7 mouse cellular contexts compared by ENCODE assay signal in genomic region chr7:80115224-80115590, GRCm38 (mm10). TPM values are rescaled to one million over a fixed set of nuclear protein-coding genes. Genes with fewer than 3 reads are reported as not detected.
DNase-seq lines count a peak whose midpoint lies in the region; ATAC-seq lines count a peak whose summit lies in the region.

Gene Idh2 (minus strand): TSS chr7:80115392.

- WGBS in embryonic facial prominence, embryonic 11.5 days: 0% methylated on average over 27 of the region's 29 CpGs
- under 1% methylated on average over 29 of the region's 29 CpGs for WGBS in limb, embryonic 11.5 days
- 0% methylated on average over 29 of the region's 29 CpGs for WGBS in midbrain, embryonic 14.5 days

- peak within 1 kb of the TSS; percentile 95 for H3K9ac ChIP-seq in embryonic facial prominence, embryonic 11.5 days (replicated peaks; ENCODE audit: low read length)
- H3K9ac ChIP-seq in limb, embryonic 11.5 days (ENCODE audit: low read length): peak within 1 kb of the TSS; percentile 99
- H3K9ac ChIP-seq in midbrain, embryonic 14.5 days (replicated peaks; ENCODE audit: low read length): peak within 1 kb of the TSS; percentile 98

- peak within 1 kb of the TSS; percentile 96 for H3K4me3 ChIP-seq in embryonic facial prominence, embryonic 11.5 days (ENCODE audit: low read depth, low read length)
- peak within 1 kb of the TSS; percentile 97 for H3K4me3 ChIP-seq in limb, embryonic 11.5 days (ENCODE audit: low read depth, low read length)
- peak within 1 kb of the TSS; percentile 82 for H3K4me3 ChIP-seq in midbrain, embryonic 14.5 days (replicated peaks; ENCODE audit: low read depth, low read length)

- no peaks in the 10 kb centered on the region for H3K36me3 ChIP-seq in embryonic facial prominence, embryonic 11.5 days (replicated peaks; ENCODE audit: control insufficient read depth, insufficient read depth, low read depth, low read length)
- peaks cover 3% of the 10 kb centered on the region; the same call in 1 of the 2 replicates for H3K36me3 ChIP-seq in limb, embryonic 11.5 days (ENCODE audit: control insufficient read depth, insufficient read depth, low read length)
- no peaks in the 10 kb centered on the region for H3K36me3 ChIP-seq in midbrain, embryonic 14.5 days (ENCODE audit: control insufficient read depth, insufficient read depth, low read length)

- H3K27me3 ChIP-seq in embryonic facial prominence, embryonic 11.5 days (ENCODE audit: control insufficient read depth, insufficient read depth, low read length): no peaks in the 10 kb centered on the region
- H3K27me3 ChIP-seq in limb, embryonic 11.5 days (ENCODE audit: control insufficient read depth, insufficient read depth, low read length): no peaks in the 10 kb centered on the region
- no peaks in the 10 kb centered on the region for H3K27me3 ChIP-seq in midbrain, embryonic 14.5 days (ENCODE audit: control insufficient read depth, insufficient read depth, low read length)

- peak within 1 kb of the TSS; percentile 79 for H3K4me2 ChIP-seq in embryonic facial prominence, embryonic 11.5 days (ENCODE audit: low read depth, low read length)
- H3K4me2 ChIP-seq in limb, embryonic 11.5 days (ENCODE audit: low read depth, severe bottlenecking): peak within 1 kb of the TSS; percentile 90
- H3K4me2 ChIP-seq in midbrain, embryonic 14.5 days (ENCODE audit: low read length): peak within 1 kb of the TSS; percentile 61

- peak within 1 kb of the TSS; percentile 92 for H3K27ac ChIP-seq in embryonic facial prominence, embryonic 11.5 days (replicated peaks; ENCODE audit: low read depth, low read length)
- H3K27ac ChIP-seq in limb, embryonic 11.5 days (replicated peaks; ENCODE audit: low read depth, low read length): peak within 1 kb of the TSS; percentile 90
- peak within 1 kb of the TSS; percentile 97 for H3K27ac ChIP-seq in midbrain, embryonic 14.5 days (replicated peaks; ENCODE audit: low read depth, low read length)

- peak; percentile 98 for ATAC-seq in embryonic facial prominence, embryonic 11.5 days (replicated peaks; ENCODE audit: insufficient number of reproducible peaks, low FRiP score, low TSS enrichment, low read depth)
- peak; percentile 95 for ATAC-seq in limb, embryonic 11.5 days (ENCODE audit: insufficient number of reproducible peaks, low FRiP score, low TSS enrichment, low read depth)
- ATAC-seq in midbrain, embryonic 14.5 days (ENCODE audit: low FRiP score, low TSS enrichment): peak; percentile 94

- no peaks in the 10 kb centered on the region for H3K9me3 ChIP-seq in embryonic facial prominence, embryonic 11.5 days (replicated peaks; ENCODE audit: control insufficient read depth, low read length)
- H3K9me3 ChIP-seq in limb, embryonic 11.5 days (ENCODE audit: control insufficient read depth, low read length): no peaks in the 10 kb centered on the region
- no peaks in the 10 kb centered on the region for H3K9me3 ChIP-seq in midbrain, embryonic 14.5 days (ENCODE audit: control insufficient read depth, low read length)

- peak; percentile 97 for DNase-seq in adrenal gland, postnatal 14 days
- DNase-seq in embryonic facial prominence, embryonic 11.5 days (ENCODE audit: low spot score): peak; percentile 90
- DNase-seq in heart, adult 11 months: peak; percentile 100
- DNase-seq in kidney, adult 18-20 months: peak; percentile 95
- peak; percentile 92 for DNase-seq in limb, embryonic 11.5 days (ENCODE audit: low spot score)
- peak; percentile 91 for DNase-seq in midbrain, embryonic 14.5 days
- DNase-seq in spleen, adult 18-20 months: peak; percentile 80 to 86

- H3K4me1 ChIP-seq in embryonic facial prominence, embryonic 11.5 days (ENCODE audit: control insufficient read depth, insufficient read depth, low read length): no peaks in the 10 kb centered on the region
- peaks cover 8% of the 10 kb centered on the region; the same call in 1 of the 2 replicates for H3K4me1 ChIP-seq in limb, embryonic 11.5 days (ENCODE audit: control insufficient read depth, insufficient read depth, low read length)
- H3K4me1 ChIP-seq in midbrain, embryonic 14.5 days (ENCODE audit: control insufficient read depth, insufficient read depth, low read length): peaks cover 24% of the 10 kb centered on the region

RNA-seq across cellular contexts. Expression of gene Idh2, which starts in this region (rescaled TPM):
- total RNA-seq in adrenal gland, postnatal 14 days (2021): 353 and 359 TPM in 2 replicates
- polyA plus RNA-seq in embryonic facial prominence, embryonic 11.5 days (2014; fragmentation: Nextera tagmentation; extraction: Ambion mirVana): 488 and 508 TPM in 2 replicates
- 540 and 555 TPM in 2 replicates for polyA plus RNA-seq in limb, embryonic 11.5 days (2014; fragmentation: Nextera tagmentation; extraction: Ambion mirVana)
- polyA plus RNA-seq in midbrain, embryonic 14.5 days (2014; fragmentation: Nextera tagmentation; extraction: Ambion mirVana): 203 and 232 TPM in 2 replicates

Comparison
In these comparisons a context has a peak if more than half of its experiments do, and no peak if none do; other contexts are left out.
1. Peak in every context shown above with its lines: DNase-seq, ATAC-seq, H3K4me3 ChIP-seq and H3K27ac ChIP-seq.